Mouse (Mus musculus) spleen, postnatal 4 days (tissue): ENCODE results near the gene Gpr142.

ENCODE experiments used
- DNase-seq, 2 experiments: peaks; one replicate each; pipeline ENCODE4 v3.0.0; 2022; ENCODE audit warnings: low spot score in 2 of 2

Gene Gpr142

GRCm38 (mm10) chr11:114798624-114799023 is at the start of gene Gpr142:
Gene Gpr142 (plus strand): TSS chr11:114798924.
- DNase-seq: no peak

GRCm38 (mm10) chr11:114764820-114765818 is 33.6 kb upstream of the Gpr142 start, which contains the start of gene Kif19a:
Gene Kif19a (plus strand): TSS chr11:114765388.
- peak; percentile 36 to 72 for DNase-seq

- DNase-seq: no peak
Measured at GRCm38 (mm10) chr11:114769911-114770310, 28.8 kb upstream of the Gpr142 start.

GRCm38 (mm10) chr11:114771896-114772295 is 26.8 kb upstream of the Gpr142 start:
- no peak for DNase-seq

GRCm38 (mm10) chr11:114780076-114780475 is 18.6 kb upstream of the Gpr142 start:
- DNase-seq: no peak

GRCm38 (mm10) chr11:114785892-114786291 is 12.8 kb upstream of the Gpr142 start:
- DNase-seq: no peak

- DNase-seq: no peak
Measured at GRCm38 (mm10) chr11:114786326-114786725, 12.4 kb upstream of the Gpr142 start.

- no peak for DNase-seq
Measured at GRCm38 (mm10) chr11:114787611-114788010, 11.1 kb upstream of the Gpr142 start.

GRCm38 (mm10) chr11:114789061-114789714 is 9.5 kb upstream of the Gpr142 start:
- DNase-seq: peak; percentile 68 to 92

GRCm38 (mm10) chr11:114789716-114790115 is 9.0 kb upstream of the Gpr142 start:
- no peak for DNase-seq

- no peak for DNase-seq
Measured at GRCm38 (mm10) chr11:114790171-114790570, 8.6 kb upstream of the Gpr142 start.

- DNase-seq: no peak
Measured at GRCm38 (mm10) chr11:114790841-114791240, 7.9 kb upstream of the Gpr142 start.

GRCm38 (mm10) chr11:114791351-114791889 is 7.3 kb upstream of the Gpr142 start:
- DNase-seq: no peak

- no peak for DNase-seq
Measured at GRCm38 (mm10) chr11:114791891-114792411, 6.8 kb upstream of the Gpr142 start.

- DNase-seq: no peak
Measured at GRCm38 (mm10) chr11:114792931-114793494, 5.7 kb upstream of the Gpr142 start.

GRCm38 (mm10) chr11:114793868-114794545 is 4.7 kb upstream of the Gpr142 start:
- no peak for DNase-seq

- DNase-seq: no peak
Measured at GRCm38 (mm10) chr11:114794691-114795090, 4.0 kb upstream of the Gpr142 start.

- DNase-seq: no peak
Measured at GRCm38 (mm10) chr11:114795231-114795746, 3.4 kb upstream of the Gpr142 start.

- DNase-seq: no peak
Measured at GRCm38 (mm10) chr11:114795848-114796322, 2.8 kb upstream of the Gpr142 start, which contains the start of gene Btbd17. Gene Btbd17 (minus strand): TSS chr11:114795945.

GRCm38 (mm10) chr11:114797176-114797575 is 1.5 kb upstream of the Gpr142 start:
- no peak for DNase-seq

- DNase-seq: no peak
Measured at GRCm38 (mm10) chr11:114797981-114798380, 743 bp upstream of the Gpr142 start.
